Mouse (Mus musculus): ENCODE results near the gene Panx1.
A peak's percentile ranks its signal among the peaks of the same experiment; 100 is the strongest.

Gene Panx1

DNA sequence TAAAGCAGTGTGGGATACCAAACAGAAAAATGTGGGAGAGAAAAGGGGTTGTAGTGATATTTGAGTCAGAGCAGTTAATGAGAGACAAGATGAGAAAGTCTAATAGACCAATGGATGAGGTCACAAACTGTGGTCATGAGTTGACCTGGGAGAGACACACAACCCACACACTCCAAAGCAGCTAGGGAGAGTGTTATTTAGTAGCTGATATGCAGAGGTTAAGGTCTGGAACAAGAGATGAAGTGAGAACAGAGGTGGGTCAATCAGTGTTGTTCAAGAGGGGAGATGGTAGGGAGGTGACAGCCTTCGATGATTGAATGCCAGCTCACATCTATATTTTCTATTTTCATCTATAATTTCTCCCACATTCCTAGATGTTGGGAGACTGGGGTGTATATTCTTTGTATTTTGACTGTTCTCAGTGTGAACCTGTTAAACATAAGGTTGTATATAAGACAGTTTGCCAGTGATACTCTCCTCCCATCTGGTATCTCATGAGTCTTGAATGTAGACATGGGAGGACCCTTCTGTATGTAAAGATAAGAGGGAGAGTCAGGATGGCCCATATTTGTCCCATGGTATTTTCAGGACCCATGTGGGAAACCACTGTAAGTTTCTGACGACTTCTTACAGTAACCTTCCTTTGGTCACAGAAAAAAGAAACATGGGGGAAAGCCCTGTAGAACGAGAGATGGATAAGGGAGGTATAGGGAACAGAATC is 74.3 kb downstream of the Panx1 start:
- DNase-seq (ENCODE audit: low read depth), result no peak

DNA sequence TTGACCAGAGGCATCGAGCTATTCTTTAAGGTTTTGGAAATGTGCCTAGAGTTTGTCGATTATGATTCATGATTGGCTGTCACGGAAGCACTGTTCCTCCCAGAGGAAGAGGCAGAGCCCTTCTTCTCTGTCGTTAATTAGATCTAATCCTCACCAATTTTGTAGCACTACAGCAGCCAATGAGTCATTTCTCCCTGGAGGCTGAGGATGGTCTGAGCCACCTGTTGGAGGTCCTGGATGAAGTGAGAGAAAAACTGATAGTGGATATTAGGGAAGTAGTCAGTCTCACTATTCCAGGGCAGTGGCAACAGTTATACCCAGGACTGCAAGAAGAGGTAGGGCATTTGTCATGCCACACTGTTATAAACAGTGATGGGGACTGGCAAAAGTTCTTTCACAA is 75.1 kb downstream of the Panx1 start:
- DNase-seq (ENCODE audit: low read depth), result no peak

DNA sequence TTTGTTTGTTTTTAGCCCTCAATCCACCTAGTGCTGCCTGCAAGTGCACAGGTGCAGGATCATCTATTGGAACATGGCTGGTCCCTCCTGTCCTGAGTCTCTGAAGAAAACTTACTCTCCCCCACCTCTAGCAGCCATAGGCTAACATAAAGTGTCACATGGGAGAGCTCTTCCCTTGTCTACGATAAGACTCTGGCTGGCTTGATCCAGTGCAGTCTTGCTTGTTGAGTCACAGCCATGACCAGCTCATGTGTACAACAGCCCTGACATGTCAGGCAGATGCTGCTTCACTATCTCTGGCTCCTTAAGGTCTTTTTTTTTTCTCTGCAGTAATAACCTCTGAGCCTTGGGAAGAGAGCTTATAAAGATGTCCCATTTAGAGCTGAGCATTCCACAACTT is 77.7 kb downstream of the Panx1 start:
- peak; percentile 23 for DNase-seq (ENCODE audit: low read depth)

DNA sequence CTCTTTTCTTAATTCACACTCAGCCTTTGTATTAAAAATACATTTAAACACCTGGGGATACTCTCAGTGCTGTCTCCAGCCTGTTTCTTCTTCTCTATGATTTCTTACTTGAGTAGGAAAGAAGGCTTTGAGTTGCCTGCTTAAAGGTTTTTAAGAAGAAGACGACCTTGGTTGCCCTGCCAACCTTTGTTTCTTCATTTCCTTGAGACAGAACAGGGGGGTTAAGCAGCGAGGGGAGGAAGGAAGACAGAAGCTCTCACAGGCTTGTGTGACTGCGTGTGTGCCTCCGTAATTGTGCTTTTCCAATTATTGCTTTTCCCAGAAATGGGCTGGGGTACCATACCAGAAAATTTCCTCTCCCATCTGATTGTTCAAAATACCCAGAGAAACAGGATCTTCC is 78.5 kb downstream of the Panx1 start:
- peak; percentile 71 for DNase-seq (ENCODE audit: low read depth)

DNA sequence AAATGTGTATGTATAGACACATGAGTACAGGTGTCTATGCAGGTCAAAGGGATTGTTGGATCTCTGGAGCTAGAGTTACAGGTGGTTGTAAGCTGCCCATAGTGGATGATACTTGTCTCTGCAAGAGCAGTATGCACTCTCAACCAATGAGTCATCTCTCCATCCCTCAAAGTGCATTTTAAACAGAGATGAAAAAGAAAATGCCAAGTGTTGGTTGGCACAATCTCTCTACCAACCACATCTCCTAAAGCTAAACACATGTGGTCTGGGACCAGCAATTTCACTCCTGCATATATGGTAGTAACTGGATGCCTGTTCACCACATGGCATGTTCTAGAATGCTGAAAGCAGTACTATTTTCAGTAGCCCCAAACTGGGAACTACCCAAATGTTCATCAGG is 79.9 kb downstream of the Panx1 start:
- DNase-seq (ENCODE audit: low read depth), result no peak

DNA sequence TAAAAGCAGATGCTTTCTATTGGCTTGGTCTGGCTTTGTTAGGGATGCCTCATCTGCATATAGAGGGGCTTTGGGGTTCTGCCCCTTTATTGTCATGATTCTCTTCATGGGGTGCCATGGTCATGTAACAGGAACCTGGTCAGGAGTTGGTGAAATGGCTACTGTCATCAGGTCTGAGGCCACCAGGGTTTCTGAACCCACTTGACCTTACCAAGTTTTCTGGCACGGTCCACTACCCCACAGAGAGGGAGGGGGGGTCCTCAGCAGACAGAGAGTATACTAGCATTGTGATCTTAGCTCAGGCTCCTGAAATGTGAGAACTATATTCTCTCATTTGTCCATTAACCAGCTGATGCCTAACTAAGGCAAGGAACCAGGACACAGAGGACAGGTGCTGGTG is 82.5 kb downstream of the Panx1 start:
- DNase-seq (ENCODE audit: low read depth), result no peak

DNA sequence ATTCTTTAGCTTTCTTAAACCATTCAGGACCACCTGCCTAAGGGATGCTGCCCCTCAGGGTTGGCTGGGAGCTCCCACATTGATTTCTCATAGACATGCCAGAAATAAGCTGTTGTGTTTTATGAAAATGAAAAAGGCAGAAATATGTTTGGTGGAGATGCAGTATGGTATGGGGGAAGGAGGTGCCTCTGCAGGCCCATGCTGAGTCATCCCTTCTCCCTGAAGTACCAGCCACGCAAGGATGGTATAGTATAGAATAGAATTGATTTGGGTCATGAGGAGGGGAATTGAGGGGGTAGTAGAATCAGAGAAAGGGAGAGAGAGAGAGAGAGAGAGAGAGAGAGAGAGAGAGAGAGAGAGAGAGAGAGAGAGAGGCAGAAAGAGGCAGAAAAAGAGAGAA is 90.6 kb downstream of the Panx1 start:
- no peak for DNase-seq (ENCODE audit: low read depth)

Measured in naive thymus-derived CD4-positive, alpha-beta T cell, adult 2 months (primary cell).